Mouse (Mus musculus): Measurements from ENCODE around the gene Elavl3. TPM values are rescaled to one million over a fixed set of nuclear protein-coding genes. Genes with fewer than 3 reads are reported as not detected.
A peak's percentile ranks its signal among the peaks of the same experiment; 100 is the strongest.

The Elavl3 gene
- polyA plus RNA-seq (2015; fragmentation: Nextera tagmentation; extraction: Ambion mirVana) = 0.05 and 0.08 TPM in 2 replicates

DNA sequence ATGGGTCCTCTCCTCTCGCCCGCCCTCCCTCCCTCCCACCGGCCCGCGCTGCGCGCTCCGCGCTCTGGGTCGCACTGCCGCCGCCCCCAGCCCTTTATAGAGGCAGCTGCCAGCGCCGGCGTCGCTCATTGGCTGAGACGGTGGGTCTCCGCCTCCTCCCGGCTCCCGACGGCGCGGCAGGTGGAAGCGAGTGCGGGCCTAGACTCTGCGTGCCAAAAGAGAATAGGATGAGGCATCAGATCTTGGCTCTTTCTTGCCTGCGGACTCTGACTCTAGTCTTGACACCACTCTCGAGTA is at the start of gene Elavl3:
Gene Elavl3, minus strand, starts transcription at position 66 of the 297 bp plus-strand sequence.
- peaks cover 44% of the 10 kb centered on the region for H3K4me1 ChIP-seq (replicated peaks)
- no peak for DNase-seq
- WGBS (ENCODE audit: insufficient replicate concordance) = 2% methylated on average over 26 of the region's 28 CpGs
- H3K27me3 ChIP-seq = peaks cover 87% of the 10 kb centered on the region
- no peaks in the 10 kb centered on the region for H3K9me3 ChIP-seq (replicated peaks)
- H3K9ac ChIP-seq = no peak within 1 kb of the TSS
- H3K4me2 ChIP-seq = peak within 1 kb of the TSS; percentile 68
- no peak within 1 kb of the TSS for H3K27ac ChIP-seq
- no peak for ATAC-seq (ENCODE audit: low read depth)
- peak within 1 kb of the TSS; percentile 40 for H3K4me3 ChIP-seq (replicated peaks)
- H3K36me3 ChIP-seq = peaks cover 1% of the 10 kb centered on the region; the same call in 1 of the 2 replicates

DNA sequence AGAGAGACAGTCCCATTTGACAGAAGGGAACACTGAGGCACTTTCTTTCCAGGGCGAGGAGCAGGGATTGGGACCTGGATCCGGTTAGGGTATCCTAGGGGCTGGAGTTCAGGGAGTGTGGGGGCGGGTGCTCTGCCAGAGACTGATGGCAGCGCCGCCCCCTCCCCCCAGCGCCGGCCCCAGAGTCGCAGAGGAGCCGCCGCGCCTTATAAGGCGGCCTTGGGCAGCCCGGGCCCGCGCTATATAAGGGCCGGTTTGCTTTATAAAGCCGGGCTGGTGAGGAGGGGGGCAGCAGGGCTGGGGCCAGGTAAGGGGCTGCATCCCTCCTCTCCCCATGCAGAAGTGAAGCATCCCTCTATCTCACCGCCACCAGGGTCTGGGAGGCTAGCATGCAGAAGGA is 48.1 kb upstream of the Elavl3 start:
- Histone ChIP-seq H3K27me3 (peaks cover 82% of the 10 kb centered on the region), H3K4me1 (replicated peaks) (peaks cover 18% of the 10 kb centered on the region), H3K27ac (no peak overlapping the region), H3K9me3 (replicated peaks) (no peaks in the 10 kb centered on the region), H3K9ac (no peak overlapping the region), H3K36me3 (no peaks in the 10 kb centered on the region), H3K4me3 (replicated peaks) (no peak overlapping the region), H3K4me2 (no peak overlapping the region)
- no peak for ATAC-seq (ENCODE audit: low read depth)
- DNase-seq = no peak
- 5% methylated on average over 18 of the region's 18 CpGs for WGBS (ENCODE audit: insufficient replicate concordance)

DNA sequence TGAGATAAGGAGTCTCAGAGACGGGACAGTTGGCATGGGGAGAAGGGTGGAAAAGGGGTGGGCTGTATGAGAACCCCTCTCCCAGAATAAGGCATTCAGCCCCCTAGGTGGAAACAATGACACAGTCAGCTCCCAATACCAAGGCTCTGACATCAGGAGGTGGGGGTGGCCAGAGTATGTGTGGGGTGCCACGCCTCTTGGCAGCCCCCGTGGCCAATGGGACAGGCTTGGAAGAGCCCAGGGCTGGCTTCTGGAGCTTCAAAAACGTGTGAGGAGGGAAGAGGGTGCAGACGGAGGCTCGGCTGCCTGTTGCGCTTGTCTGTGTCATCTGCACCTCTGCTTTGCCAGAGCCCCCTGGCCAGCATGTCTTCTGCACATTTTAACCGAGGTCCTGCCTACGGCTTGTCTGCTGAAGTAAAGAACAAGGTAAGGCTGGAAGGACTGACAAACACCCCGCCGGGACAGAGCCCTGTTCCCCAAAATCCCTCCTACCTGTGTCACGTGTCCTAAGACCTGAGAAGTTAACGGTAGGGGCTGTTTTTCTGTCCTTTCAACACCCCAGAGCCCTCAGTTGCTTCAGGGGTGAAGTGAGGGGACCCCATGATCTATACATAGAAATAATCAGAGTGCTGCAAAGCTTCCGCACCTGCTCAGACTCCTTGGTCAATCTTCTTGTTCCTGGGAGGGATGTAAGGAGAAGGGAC is 47.3 kb upstream of the Elavl3 start, which contains the start of gene Cnn1:
Gene Cnn1, plus strand, starts transcription at position 224 of the 704 bp plus-strand sequence.
- Histone ChIP-seq H3K9me3 (replicated peaks) (no peaks in the 10 kb centered on the region), H3K4me1 (replicated peaks) (peaks cover 18% of the 10 kb centered on the region), H3K36me3 (no peaks in the 10 kb centered on the region), H3K4me2 (no peak within 1 kb of the TSS), H3K27ac (no peak within 1 kb of the TSS), H3K27me3 (peaks cover 83% of the 10 kb centered on the region), H3K4me3 (replicated peaks) (no peak within 1 kb of the TSS), H3K9ac (no peak within 1 kb of the TSS)
- DNase-seq (no peak), ATAC-seq (ENCODE audit: low read depth) (no peak)
- 6% methylated on average over 14 of the region's 14 CpGs for WGBS (ENCODE audit: insufficient replicate concordance)

DNA sequence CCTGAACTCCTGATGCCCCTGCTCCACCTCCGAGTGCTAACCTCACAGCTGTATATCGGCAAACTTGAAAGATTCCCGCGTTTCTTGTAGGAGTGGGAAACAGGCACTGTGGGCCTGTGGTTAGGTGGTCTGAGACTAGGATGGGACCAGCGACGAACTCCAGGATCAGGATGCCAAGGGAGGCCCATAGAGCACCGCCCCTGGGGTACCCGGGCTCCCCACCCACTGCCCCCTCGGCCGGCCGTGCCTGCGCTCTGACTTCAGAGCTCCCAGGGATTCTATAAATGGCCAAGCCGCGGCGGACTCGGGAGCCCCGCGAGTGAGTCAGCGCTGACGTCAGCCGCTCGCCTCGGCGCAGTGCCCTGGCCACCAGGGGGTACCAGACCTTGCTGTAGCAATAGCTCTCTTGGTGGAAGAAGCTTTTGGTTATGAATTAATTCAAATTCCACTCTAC is 44.1 kb upstream of the Elavl3 start:
- Histone ChIP-seq H3K27ac (no peak overlapping the region), H3K27me3 (peaks cover 67% of the 10 kb centered on the region), H3K4me2 (peak overlapping the region; percentile 77), H3K9me3 (replicated peaks) (no peaks in the 10 kb centered on the region), H3K36me3 (no peaks in the 10 kb centered on the region), H3K9ac (peak overlapping the region; percentile 71), H3K4me3 (replicated peaks) (peak overlapping the region; percentile 52), H3K4me1 (replicated peaks) (peaks cover 18% of the 10 kb centered on the region)
- ATAC-seq (ENCODE audit: low read depth) (peak; percentile 83), DNase-seq (peak; percentile 78)
- 2% methylated on average over 24 of the region's 24 CpGs for WGBS (ENCODE audit: insufficient replicate concordance)

DNA sequence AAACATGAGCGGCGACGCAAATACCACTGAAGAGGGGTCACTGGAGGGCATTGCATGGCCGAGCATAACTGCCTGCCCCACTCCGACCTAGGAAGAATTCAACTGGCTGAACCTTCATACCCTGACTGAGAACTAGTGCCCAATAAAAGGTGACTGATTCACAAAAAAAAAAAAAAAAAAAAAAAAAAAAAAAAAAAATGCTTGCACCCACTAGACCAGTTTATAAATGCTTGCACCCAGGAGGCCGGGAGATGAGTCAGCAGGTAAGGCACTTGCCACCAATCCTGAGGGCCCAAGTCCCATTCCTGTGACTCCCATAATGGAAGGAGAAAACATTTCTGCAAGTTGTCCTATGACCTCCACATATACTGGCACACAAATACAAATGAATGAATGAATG is 40.9 kb upstream of the Elavl3 start:
- H3K4me2 ChIP-seq = no peak overlapping the region
- no peak overlapping the region for H3K9ac ChIP-seq
- no peak overlapping the region for H3K4me3 ChIP-seq (replicated peaks)
- WGBS (ENCODE audit: insufficient replicate concordance) = 79% methylated on average over 6 of the region's 6 CpGs
- peaks cover 36% of the 10 kb centered on the region for H3K27me3 ChIP-seq
- H3K9me3 ChIP-seq (replicated peaks) = no peaks in the 10 kb centered on the region
- H3K36me3 ChIP-seq = no peaks in the 10 kb centered on the region
- DNase-seq = no peak
- H3K4me1 ChIP-seq (replicated peaks) = peaks cover 8% of the 10 kb centered on the region
- ATAC-seq (ENCODE audit: low read depth) = no peak
- no peak overlapping the region for H3K27ac ChIP-seq

DNA sequence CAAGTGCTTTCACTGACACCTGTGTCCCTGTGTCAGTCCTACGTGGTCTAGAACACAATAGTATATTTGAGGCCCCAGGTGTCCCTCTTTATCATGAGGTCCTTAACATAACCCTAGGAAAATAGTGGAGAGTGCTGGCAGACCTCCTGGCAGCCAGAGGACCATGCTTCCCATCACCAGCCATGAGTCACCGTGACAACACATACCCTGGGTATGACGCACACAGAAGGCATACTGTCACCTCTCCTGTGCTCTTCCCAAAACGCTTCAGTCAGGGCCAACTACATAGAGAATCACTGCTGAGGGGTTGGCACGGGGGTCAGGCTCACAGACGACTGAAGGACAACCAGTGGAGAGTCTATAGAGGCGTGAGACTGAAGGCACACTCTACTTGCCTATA is 38.2 kb upstream of the Elavl3 start:
- Histone ChIP-seq H3K36me3 (no peaks in the 10 kb centered on the region), H3K4me1 (replicated peaks) (peaks cover 15% of the 10 kb centered on the region), H3K27me3 (peaks cover 16% of the 10 kb centered on the region), H3K27ac (no peak overlapping the region), H3K4me3 (replicated peaks) (no peak overlapping the region), H3K4me2 (no peak overlapping the region), H3K9me3 (replicated peaks) (no peaks in the 10 kb centered on the region), H3K9ac (no peak overlapping the region)
- DNase-seq (no peak), ATAC-seq (ENCODE audit: low read depth) (no peak)
- WGBS (ENCODE audit: insufficient replicate concordance) = 75% methylated on average over 7 of the region's 7 CpGs

DNA sequence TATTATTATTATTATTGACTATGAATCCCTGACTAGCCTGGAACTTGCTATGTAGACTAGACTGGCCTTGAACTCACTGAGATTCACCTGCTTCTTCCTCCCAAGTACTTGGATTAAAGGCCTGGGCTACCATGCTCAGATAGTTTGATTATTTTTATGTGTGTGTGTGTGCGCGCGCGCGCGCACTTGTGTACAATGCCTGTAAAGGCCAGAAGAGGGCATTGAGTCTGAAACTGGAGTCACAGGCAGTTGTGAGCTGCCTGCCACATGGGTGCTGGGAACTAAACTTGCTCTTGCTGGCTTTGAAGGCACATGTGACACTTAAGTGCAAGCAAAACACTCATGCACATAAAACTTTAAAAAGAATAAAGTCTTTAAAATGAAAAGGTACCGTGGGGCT is 37.5 kb upstream of the Elavl3 start:
- Histone ChIP-seq H3K9ac (no peak overlapping the region), H3K27me3 (peaks cover 9% of the 10 kb centered on the region), H3K36me3 (no peaks in the 10 kb centered on the region), H3K27ac (no peak overlapping the region), H3K4me1 (replicated peaks) (peaks cover 21% of the 10 kb centered on the region), H3K4me2 (no peak overlapping the region), H3K4me3 (replicated peaks) (no peak overlapping the region), H3K9me3 (replicated peaks) (no peaks in the 10 kb centered on the region)
- WGBS (ENCODE audit: insufficient replicate concordance) = 92% methylated on average over 7 of the region's 7 CpGs
- DNase-seq = no peak
- ATAC-seq (ENCODE audit: low read depth) = no peak

DNA sequence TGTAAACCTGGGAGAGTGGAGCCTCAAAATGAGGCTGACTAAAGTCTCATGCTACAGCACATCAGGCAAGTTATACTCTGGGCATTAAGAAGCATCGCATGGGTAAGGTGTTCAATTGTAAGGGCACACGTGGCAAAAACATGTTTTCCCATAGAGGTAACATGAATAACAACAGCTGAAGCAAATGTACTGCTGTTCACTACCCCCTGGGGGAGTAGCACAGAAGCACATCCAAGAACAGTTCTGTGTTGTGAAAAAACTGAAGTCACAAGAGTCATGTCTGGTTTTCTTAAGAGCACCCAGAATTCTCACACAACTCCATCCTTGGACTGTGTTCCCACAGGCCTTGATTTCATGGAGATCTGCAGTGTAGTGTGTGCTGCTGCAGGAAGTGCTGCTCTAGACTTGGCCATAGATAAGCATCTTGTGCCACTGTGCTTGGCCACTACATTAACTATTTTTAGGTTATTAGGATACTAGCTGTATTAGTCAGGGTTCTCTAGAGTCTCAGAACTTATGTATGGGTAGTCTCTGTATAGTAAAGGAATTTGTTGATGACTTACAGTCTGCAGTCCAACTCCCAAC is 35.3 kb upstream of the Elavl3 start:
- Histone ChIP-seq H3K9me3 (replicated peaks) (no peaks in the 10 kb centered on the region), H3K27ac (no peak overlapping the region), H3K36me3 (peaks cover 13% of the 10 kb centered on the region; the same call in 1 of the 2 replicates), H3K4me2 (no peak overlapping the region), H3K4me1 (replicated peaks) (peaks cover 36% of the 10 kb centered on the region), H3K4me3 (replicated peaks) (no peak overlapping the region), H3K27me3 (no peaks in the 10 kb centered on the region), H3K9ac (no peak overlapping the region)
- 64% methylated on average over 2 of the region's 2 CpGs for WGBS (ENCODE audit: insufficient replicate concordance)
- no peak for DNase-seq
- no peak for ATAC-seq (ENCODE audit: low read depth)

DNA sequence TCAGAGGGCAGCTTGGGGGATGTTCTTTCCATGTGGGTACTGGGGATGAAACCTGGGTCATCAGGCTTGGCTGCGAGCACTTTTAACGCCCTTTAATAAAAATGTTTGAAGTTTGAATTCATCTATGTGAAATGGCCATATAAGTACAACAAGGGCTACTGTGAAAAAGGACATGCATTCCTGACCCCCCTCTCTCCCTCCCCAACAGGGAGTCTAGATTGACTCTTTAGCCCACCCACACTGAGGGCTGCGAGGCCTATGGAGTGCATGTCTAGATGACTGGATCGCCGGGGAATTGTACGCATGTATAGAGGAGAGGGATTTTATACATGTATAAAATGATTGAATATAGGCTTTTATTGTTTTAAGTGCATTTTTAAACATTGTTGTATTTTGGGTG is 34.2 kb upstream of the Elavl3 start:
- 88% methylated on average over 6 of the region's 6 CpGs for WGBS (ENCODE audit: insufficient replicate concordance)
- Histone ChIP-seq H3K9me3 (replicated peaks) (no peaks in the 10 kb centered on the region), H3K27me3 (no peaks in the 10 kb centered on the region), H3K36me3 (peaks cover 14% of the 10 kb centered on the region; the same call in 1 of the 2 replicates), H3K4me2 (peak overlapping the region; percentile 82), H3K9ac (peak overlapping the region; percentile 82), H3K27ac (peak overlapping the region; percentile 70), H3K4me3 (replicated peaks) (peak overlapping the region; percentile 78), H3K4me1 (replicated peaks) (peaks cover 36% of the 10 kb centered on the region)
- ATAC-seq (ENCODE audit: low read depth) = no peak
- DNase-seq = no peak

DNA sequence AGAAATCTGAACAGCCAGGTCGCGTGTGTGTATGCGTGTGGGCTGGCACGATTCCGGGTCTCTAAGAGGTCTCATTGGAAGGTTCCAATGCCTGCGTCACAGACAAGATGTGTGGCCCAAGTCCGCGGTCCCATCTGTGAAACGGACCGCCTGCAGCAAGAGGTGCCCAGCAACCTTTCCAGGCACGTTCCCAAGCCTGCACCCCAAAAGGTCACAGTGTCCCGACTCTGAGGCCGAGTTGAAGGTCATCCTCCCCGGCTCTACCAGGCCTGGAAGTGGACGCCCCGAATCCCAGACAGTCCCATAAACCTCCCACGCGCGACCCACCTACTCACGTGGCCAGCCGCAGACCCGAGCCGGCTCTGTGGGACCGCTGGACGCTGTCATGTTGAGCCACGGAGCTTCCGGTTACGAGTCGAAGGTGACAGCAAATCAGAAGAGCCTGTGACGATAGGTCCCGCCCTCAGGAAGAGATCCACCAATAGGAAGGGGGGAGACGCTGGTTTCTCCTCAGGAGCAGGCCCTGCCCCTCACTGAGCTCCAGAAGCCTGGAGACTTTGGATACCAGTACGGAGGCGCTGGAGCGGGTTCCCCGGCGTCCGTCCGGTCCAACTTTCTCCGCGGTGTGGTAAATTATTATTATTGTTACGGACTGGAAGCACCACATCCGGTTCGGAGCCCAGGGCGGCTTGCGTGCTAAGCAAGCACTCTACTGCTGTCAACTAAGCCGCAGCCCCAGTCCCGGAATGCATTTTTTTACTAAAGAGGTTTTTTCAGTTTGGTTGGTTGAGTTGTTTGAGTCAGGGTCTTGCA is 33.4 kb upstream of the Elavl3 start, which contains the start of gene Ecsit:
Gene Ecsit, minus strand, starts transcription at position 417 of the 813 bp plus-strand sequence.
- ATAC-seq (ENCODE audit: low read depth) = peak; percentile 98
- Histone ChIP-seq H3K4me3 (replicated peaks) (peak within 1 kb of the TSS; percentile 78), H3K27me3 (no peaks in the 10 kb centered on the region), H3K27ac (peak within 1 kb of the TSS; percentile 70), H3K9me3 (replicated peaks) (no peaks in the 10 kb centered on the region), H3K4me2 (peak within 1 kb of the TSS; percentile 82), H3K9ac (peak within 1 kb of the TSS; percentile 82), H3K36me3 (peaks cover 16% of the 10 kb centered on the region), H3K4me1 (replicated peaks) (peaks cover 36% of the 10 kb centered on the region)
- DNase-seq = peak; percentile 94
- WGBS (ENCODE audit: insufficient replicate concordance) = under 1% methylated on average over 48 of the region's 48 CpGs

DNA sequence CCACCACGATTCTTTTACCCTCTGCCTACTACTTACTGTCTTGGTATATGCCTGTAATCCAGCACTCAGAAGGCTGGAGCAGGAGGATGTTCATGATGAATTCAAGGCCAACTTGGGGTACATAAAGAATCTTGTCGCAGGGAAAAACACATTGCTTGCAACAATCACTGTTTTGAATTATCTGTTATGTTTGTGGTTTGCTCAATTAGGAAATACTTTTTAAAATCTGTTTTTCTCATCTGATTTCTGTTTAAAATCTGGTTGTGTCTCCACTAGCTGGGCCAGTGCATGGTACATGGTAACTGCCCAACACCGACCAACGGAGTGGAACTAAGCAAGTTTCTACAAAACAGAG is 32.8 kb upstream of the Elavl3 start:
- Histone ChIP-seq H3K27ac (peak overlapping the region; percentile 56; the same call in 1 of the 2 replicates), H3K4me2 (peak overlapping the region; percentile 82), H3K9ac (peak overlapping the region; percentile 82), H3K4me3 (replicated peaks) (peak overlapping the region; percentile 78), H3K27me3 (no peaks in the 10 kb centered on the region), H3K4me1 (replicated peaks) (peaks cover 36% of the 10 kb centered on the region), H3K36me3 (peaks cover 21% of the 10 kb centered on the region), H3K9me3 (replicated peaks) (no peaks in the 10 kb centered on the region)
- no peak for DNase-seq
- ATAC-seq (ENCODE audit: low read depth) = no peak
- WGBS (ENCODE audit: insufficient replicate concordance) = 26% methylated on average over 4 of the region's 4 CpGs
